Mouse (Mus musculus) cerebellum, adult 2 months (tissue): ENCODE data around the gene Fam84b. TPM values are rescaled to one million over a fixed set of nuclear protein-coding genes. Genes with fewer than 3 reads are reported as not detected.

Experiments
- DNase-seq, 2 experiments: peaks; one replicate each; pipeline ENCODE4 v3.0.0; 2021
- H3K27ac ChIP-seq: fragments of 200-500 bp; 2 replicates; pipeline ENCODE4 v1.5.1; 2012; ENCODE audit warnings: low read length, control low read depth, inconsistent platforms; ENCODE audit not compliant: insufficient read depth
- H3K27me3 ChIP-seq: fragments of 200-500 bp; 2 replicates; pipeline ENCODE4 v1.6.1; 2012; ENCODE audit warnings: inconsistent platforms, mild to moderate bottlenecking, low read length, moderate library complexity; ENCODE audit not compliant: control insufficient read depth, insufficient read depth
- H3K4me1 ChIP-seq: fragments of 200-500 bp; 2 replicates; pipeline ENCODE4 v1.6.1; 2011; ENCODE audit warnings: low read length; ENCODE audit not compliant: control insufficient read depth, insufficient read depth
- H3K4me3 ChIP-seq: fragments of 200-500 bp; replicated peaks from 2 replicates; pipeline ENCODE3; 2011; ENCODE audit warnings: mild to moderate bottlenecking, low read depth, low read length, control low read depth; ENCODE audit not compliant: insufficient read depth
- CTCF ChIP-seq: fragments of 200-500 bp; IDR thresholded peaks from 2 replicates; pipeline ENCODE4 v1.5.1; 2011; ENCODE audit warnings: low read depth, mild to moderate bottlenecking, control low read depth, low read length, moderate library complexity, borderline replicate concordance; ENCODE audit not compliant: insufficient read depth
- POLR2A ChIP-seq: fragments of 200-500 bp; IDR thresholded peaks from 2 replicates; pipeline ENCODE4 v1.6.1; 2011; ENCODE audit warnings: low read length, control low read depth, borderline replicate concordance; ENCODE audit not compliant: insufficient read depth
- WGBS: fragments of 180-500 bp; shearing (Covaris S2); methylation state at CpG from one replicate; pipeline ENCODE4 v1.1.7; 2018; 5-methylcytosine and 5-hydroxymethylcytosine counted together
- polyA plus RNA-seq: library from polyadenylated mRNA; depleted of rRNA; stranded (reverse); fragments of >200 nt; gene quantifications from 2 replicates; pipeline ENCODE4 v1.2.3, GENCODE M21; 2012; rRNA removed

The Fam84b gene
- polyA plus RNA-seq, 1 experiment, result 3.1 TPM

- no peak for DNase-seq
- Histone ChIP-seq H3K27me3 (no peaks in the 10 kb centered on the region), H3K4me1 (no peaks in the 10 kb centered on the region), H3K4me3 (no peak overlapping the region), H3K27ac (no peak overlapping the region)
- TF ChIP-seq CTCF (no peak), POLR2A (no peak)
These were observed 60.4 kb downstream of the Fam84b start for GRCm38 (mm10) chr15:60793041-60793673.

GRCm38 (mm10) chr15:60789084-60789483 lies 64.5 kb downstream of the Fam84b start:
- H3K27ac ChIP-seq, result no peak overlapping the region
- H3K4me1 ChIP-seq, result no peaks in the 10 kb centered on the region
- TF ChIP-seq CTCF (no peak), POLR2A (no peak)
- no peak for DNase-seq
- no peak overlapping the region for H3K4me3 ChIP-seq
- 71% methylated on average over 1 of the region's 1 CpGs for WGBS
- no peaks in the 10 kb centered on the region for H3K27me3 ChIP-seq

DNA sequence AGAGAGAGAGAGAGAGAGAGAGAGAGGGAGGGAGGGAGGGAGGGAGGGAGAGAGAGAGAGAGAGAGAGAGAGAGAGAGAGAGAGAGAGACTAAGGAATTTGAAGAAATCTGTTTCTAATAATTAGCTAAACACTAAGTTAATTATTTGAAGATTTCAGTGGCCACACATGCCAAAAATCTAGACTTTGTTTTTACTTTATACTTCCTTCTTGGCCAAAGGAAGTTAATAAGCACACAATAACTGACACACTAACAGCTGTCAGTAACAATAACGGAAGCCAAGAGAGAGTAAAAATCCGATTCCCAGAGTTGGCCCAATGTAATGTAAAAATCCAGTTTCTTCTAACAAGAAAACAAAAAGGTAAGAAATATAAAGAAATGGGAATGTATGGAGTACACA lies 69.8 kb downstream of the Fam84b start:
- Histone ChIP-seq H3K4me1 (no peaks in the 10 kb centered on the region), H3K4me3 (no peak overlapping the region), H3K27me3 (no peaks in the 10 kb centered on the region), H3K27ac (no peak overlapping the region)
- WGBS, result 58% methylated on average over 2 of the region's 2 CpGs
- TF ChIP-seq POLR2A (no peak), CTCF (no peak)
- DNase-seq, result no peak

DNA sequence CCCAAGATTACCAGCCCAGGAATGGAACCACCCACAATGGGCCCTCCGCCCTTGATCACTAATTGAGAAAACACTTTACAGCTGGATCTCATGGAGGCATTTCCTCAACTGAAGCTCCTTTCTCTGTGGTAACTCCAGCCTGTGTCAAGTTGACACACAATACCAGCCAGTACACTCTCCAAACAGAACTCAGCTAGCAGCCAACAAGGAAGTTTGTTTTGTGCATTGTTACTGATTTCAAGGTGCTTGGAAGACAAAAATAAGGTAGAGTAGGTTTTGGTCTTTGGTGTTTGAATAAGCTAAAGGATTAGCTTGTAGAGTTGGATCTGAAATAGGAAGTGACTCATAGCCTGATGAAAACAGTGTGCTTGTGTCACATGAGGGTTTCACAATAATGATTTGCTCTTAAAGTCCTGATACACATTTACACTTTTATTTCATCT lies 74.0 kb downstream of the Fam84b start:
- H3K27me3 ChIP-seq, result no peaks in the 10 kb centered on the region
- 97% methylated on average over 1 of the region's 1 CpGs for WGBS
- TF ChIP-seq POLR2A, result no peak
- no peak for TF ChIP-seq CTCF
- no peak overlapping the region for H3K4me3 ChIP-seq
- DNase-seq, result no peak
- H3K4me1 ChIP-seq, result no peaks in the 10 kb centered on the region
- H3K27ac ChIP-seq, result no peak overlapping the region

DNA sequence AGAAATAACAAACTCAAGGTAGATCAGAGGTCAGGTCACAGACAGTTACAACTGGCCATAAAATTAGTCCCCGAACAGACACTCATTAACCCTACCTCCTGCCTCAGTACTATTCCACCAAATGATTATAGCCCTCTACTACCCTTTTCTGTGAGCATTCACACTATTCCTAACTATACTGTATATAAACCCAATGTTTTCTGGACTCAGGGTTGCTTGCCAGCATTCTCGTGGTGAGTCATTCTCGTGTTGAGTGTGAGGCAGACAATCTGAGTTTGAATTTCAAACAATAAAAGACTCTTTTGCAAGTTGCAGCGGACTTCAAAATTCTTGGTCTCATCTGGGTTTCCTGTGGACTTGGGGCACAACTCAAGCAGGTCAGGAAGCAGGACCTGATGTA lies 74.5 kb downstream of the Fam84b start:
- 89% methylated on average over 4 of the region's 4 CpGs for WGBS
- no peak for DNase-seq
- Histone ChIP-seq H3K4me3 (no peak overlapping the region), H3K4me1 (no peaks in the 10 kb centered on the region), H3K27me3 (no peaks in the 10 kb centered on the region), H3K27ac (no peak overlapping the region)
- TF ChIP-seq CTCF (no peak), POLR2A (no peak)

Other genes starting within 250 kb of the Fam84b start
- gene A1bg, start 69.2 kb upstream of the Fam84b start, polyA plus RNA-seq, result not detected in 2 replicates